ENCODE assay signal across 8 mouse cellular contexts in genomic region chr11:63921044-63921951, GRCm38 (mm10). TPM values are rescaled to one million over a fixed set of nuclear protein-coding genes. Genes with fewer than 3 reads are reported as not detected.
A peak's percentile ranks its signal among the peaks of the same experiment; 100 is the strongest.
DNase-seq lines count a peak whose midpoint lies in the region; ATAC-seq and TF ChIP-seq lines count a peak whose summit lies in the region.

No protein-coding gene starts in this region.

- TF ChIP-seq CTCF in liver, postnatal 0 days (IDR thresholded peaks at IDR 0.05; ENCODE audit: low read depth): no peak

- peak; percentile 10 for ATAC-seq in hindbrain, embryonic 11.5 days (ENCODE audit: low FRiP score)
- ATAC-seq in liver, postnatal 0 days: peak; percentile 1; the same call in 1 of the 2 replicates

- H3K9ac ChIP-seq in hindbrain, embryonic 11.5 days (ENCODE audit: low read depth, low read length): peak overlapping the region; percentile 78
- H3K9ac ChIP-seq in liver, postnatal 0 days (replicated peaks): peak overlapping the region; percentile 77

- peak overlapping the region; percentile 44 for H3K27ac ChIP-seq in hindbrain, embryonic 11.5 days (ENCODE audit: low read depth, low read length)
- H3K27ac ChIP-seq in liver, postnatal 0 days (ENCODE audit: low read depth): peak overlapping the region; percentile 89

- DNase-seq in right cerebral cortex, postnatal 14 days: peak; percentile 13
- DNase-seq in right cerebral cortex, adult 2 months (ENCODE audit: low spot score in 2 of 2): no peak
- DNase-seq in embryo, embryonic 11 days: peak; percentile 61
- DNase-seq in hindbrain, embryonic 11.5 days (ENCODE audit: low spot score): peak; percentile 64
- peak; percentile 39 for DNase-seq in liver, postnatal 0 days
- DNase-seq in spleen, postnatal 36 days (ENCODE audit: low spot score in 2 of 2): peak; percentile 37 to 40
- DNase-seq in cerebellum, postnatal 36 days: no peak
- DNase-seq in right cerebral cortex, postnatal 10 days (ENCODE audit: low spot score in 2 of 2): no peak

- peak overlapping the region; percentile 73 for H3K4me3 ChIP-seq in hindbrain, embryonic 11.5 days (ENCODE audit: low read depth, low read length)
- peak overlapping the region; percentile 67 for H3K4me3 ChIP-seq in liver, postnatal 0 days (ENCODE audit: low read depth, low read length)

- TF ChIP-seq EP300 in liver, postnatal 0 days (IDR thresholded peaks at IDR 0.05; ENCODE audit: low read depth): no peak

- H3K4me2 ChIP-seq in hindbrain, embryonic 11.5 days (replicated peaks; ENCODE audit: low read depth, low read length): peak overlapping the region; percentile 80
- peak overlapping the region; percentile 75 for H3K4me2 ChIP-seq in liver, postnatal 0 days (ENCODE audit: low read depth, low read length)

- peaks cover 17% of the 10 kb centered on the region for H3K27me3 ChIP-seq in hindbrain, embryonic 11.5 days (ENCODE audit: control insufficient read depth, insufficient read depth, low read length)
- peaks cover 72% of the 10 kb centered on the region for H3K27me3 ChIP-seq in liver, postnatal 0 days (ENCODE audit: insufficient read depth, low read length)

- no peaks in the 10 kb centered on the region for H3K9me3 ChIP-seq in hindbrain, embryonic 11.5 days (ENCODE audit: control insufficient read depth, low read length)
- H3K9me3 ChIP-seq in liver, postnatal 0 days (ENCODE audit: low read length): no peaks in the 10 kb centered on the region

- no peaks in the 10 kb centered on the region for H3K36me3 ChIP-seq in hindbrain, embryonic 11.5 days (ENCODE audit: control insufficient read depth, insufficient read depth, low read length)
- no peaks in the 10 kb centered on the region for H3K36me3 ChIP-seq in liver, postnatal 0 days (replicated peaks; ENCODE audit: insufficient read depth, low read length)

- WGBS in hindbrain, embryonic 11.5 days: under 1% methylated on average over 64 of the region's 80 CpGs
- WGBS in liver, postnatal 0 days (ENCODE audit: insufficient replicate concordance): under 1% methylated on average over 77 of the region's 80 CpGs

- peaks cover 5% of the 10 kb centered on the region; the same call in 1 of the 2 replicates for H3K4me1 ChIP-seq in hindbrain, embryonic 11.5 days (replicated peaks; ENCODE audit: control insufficient read depth, insufficient read depth, low read length)
- peaks cover 18% of the 10 kb centered on the region; the same call in 1 of the 2 replicates for H3K4me1 ChIP-seq in liver, postnatal 0 days (ENCODE audit: insufficient read depth)

RNA-seq across cellular contexts. Expression of gene Hs3st3b1, which starts 0.8 kb away (rescaled TPM):
- polyA plus RNA-seq in hindbrain, embryonic 11.5 days (2014; fragmentation: Nextera tagmentation; extraction: Ambion mirVana): 8.9 and 10.8 TPM in 2 replicates
- polyA plus RNA-seq in liver, postnatal 0 days (2015; fragmentation: Nextera tagmentation; extraction: Ambion mirVana): 20.0 and 21.1 TPM in 2 replicates

Comparison
In these comparisons a context has a peak if more than half of its experiments do, and no peak if none do; other contexts are left out.
1. DNase-seq: peak in right cerebral cortex, postnatal 14 days (single experiment), embryo, embryonic 11 days (single experiment), hindbrain, embryonic 11.5 days (single experiment), liver, postnatal 0 days (single experiment) and spleen, postnatal 36 days (2 of 2); none in right cerebral cortex, adult 2 months (0 of 2), cerebellum, postnatal 36 days (0 of 2) and right cerebral cortex, postnatal 10 days (0 of 2).